Mouse (Mus musculus) stomach, embryonic 14.5 days (tissue): ENCODE data around the gene Gm45194. TPM values are rescaled to one million over a fixed set of nuclear protein-coding genes. Genes with fewer than 3 reads are reported as not detected.

ENCODE experiments used
- ATAC-seq: fragments of 200-750 bp; cut with Nextera tagmentation; 2 replicates; pipeline ENCODE4 v1.8.0; 2017; ENCODE audit warnings: low read depth, moderate TSS enrichment; ENCODE audit not compliant: insufficient number of reproducible peaks, insufficient read depth, low FRiP score
- H3K27ac ChIP-seq: fragments of 300-500 bp; sonication (generic); 2 replicates; pipeline ENCODE4 v1.5.1; 2014; ENCODE audit warnings: mild to moderate bottlenecking, low read length, moderate library complexity, mixed read lengths
- H3K27me3 ChIP-seq: fragments of 300-500 bp; sonication (generic); 2 replicates; pipeline ENCODE4 v1.6.1; 2014; ENCODE audit warnings: low read length, control low read depth, mixed read lengths; ENCODE audit not compliant: control insufficient read depth, insufficient read depth
- H3K36me3 ChIP-seq: fragments of 300-500 bp; sonication (generic); 2 replicates; pipeline ENCODE4 v1.6.1; 2014; ENCODE audit warnings: mild to moderate bottlenecking, control low read depth, low read length, moderate library complexity, mixed read lengths; ENCODE audit not compliant: control insufficient read depth, insufficient read depth
- H3K4me1 ChIP-seq: fragments of 300-500 bp; sonication (generic); 2 replicates; pipeline ENCODE4 v1.6.1; 2014; ENCODE audit warnings: low read length, control low read depth, mixed read lengths; ENCODE audit not compliant: control insufficient read depth, insufficient read depth
- H3K4me2 ChIP-seq: fragments of 300-500 bp; sonication (generic); replicated peaks from 2 replicates; pipeline ENCODE4 v1.6.1; 2014; ENCODE audit warnings: low read depth, low read length, control low read depth
- H3K4me3 ChIP-seq: fragments of 300-500 bp; sonication (generic); 2 replicates; pipeline ENCODE4 v1.5.1; 2014; ENCODE audit warnings: low read depth, low read length, control low read depth
- H3K9ac ChIP-seq: fragments of 300-500 bp; sonication (generic); replicated peaks from 2 replicates; pipeline ENCODE4 v1.6.1; 2014; ENCODE audit warnings: low read depth, mild to moderate bottlenecking, control low read depth, low read length, moderate library complexity, mixed read lengths
- H3K9me3 ChIP-seq: fragments of 300-500 bp; sonication (generic); 2 replicates; pipeline ENCODE4 v1.6.1; 2016; ENCODE audit warnings: low read depth, low read length, control low read depth; ENCODE audit not compliant: control insufficient read depth
- WGBS: fragments of 180-500 bp; shearing (Covaris S2); extraction: QIAGEN DNeasy Blood & Tissue Kit; methylation state at CpG from one replicate; pipeline ENCODE4 v1.1.7; 2014; 5-methylcytosine and 5-hydroxymethylcytosine counted together
- polyA plus RNA-seq: library from polyadenylated mRNA; unstranded; fragments of >200 nt; fragmentation: Nextera tagmentation; extraction: Ambion mirVana; gene quantifications from 2 replicates; pipeline ENCODE4 v1.2.1, GENCODE M21; 2014

Gm45194 gene
- polyA plus RNA-seq, 1 experiment from 2014 or later, result 0.67 TPM

DNA sequence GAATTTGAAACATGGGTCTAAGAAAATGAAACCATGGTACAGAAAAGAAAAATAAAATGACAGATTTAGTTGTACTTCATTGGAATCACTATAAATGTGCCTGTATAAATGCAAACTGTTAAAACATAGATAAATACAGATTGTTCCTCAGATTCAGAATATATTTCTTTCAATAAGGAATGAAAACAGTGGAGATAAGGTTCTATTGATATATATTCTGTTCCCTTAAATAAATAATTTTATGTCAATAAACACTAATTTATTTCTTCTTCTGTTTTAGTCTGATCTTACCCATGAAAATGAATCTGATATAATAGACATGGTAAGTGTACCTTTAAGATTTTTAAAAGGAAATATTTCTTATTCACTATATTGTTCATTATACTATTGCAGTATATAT is 119.5 kb downstream of the Gm45194 start, which contains the start of gene Tex16:
TSS of gene Tex16 (plus strand) at position 301 of the 400 bp plus-strand sequence.
- ATAC-seq, result no peak

DNA sequence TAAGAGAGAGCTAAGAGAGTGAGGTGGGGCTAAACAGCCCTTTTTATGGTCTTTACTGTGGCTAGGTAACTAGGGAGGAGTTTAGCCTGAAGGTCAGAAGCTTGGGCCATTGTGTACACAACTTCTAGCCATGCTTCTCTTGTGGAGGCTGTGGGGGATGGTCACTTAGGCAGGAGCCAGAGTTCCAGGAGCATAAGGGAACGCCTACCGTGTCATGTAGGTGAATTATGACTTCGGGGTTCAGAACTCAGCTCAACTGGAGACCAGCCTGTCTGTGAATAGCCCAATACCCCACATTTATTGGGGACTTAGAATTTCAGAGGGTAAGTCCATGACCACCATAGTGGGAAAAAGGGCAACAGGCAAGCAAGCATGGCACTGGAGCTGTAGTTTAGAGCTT is 347.6 kb downstream of the Gm45194 start, which contains the start of gene 4933403O08Rik:
TSS of gene 4933403O08Rik (plus strand) at position 301 of the 400 bp plus-strand sequence.
- H3K4me2 ChIP-seq, result no peak within 1 kb of the TSS
- no peaks in the 10 kb centered on the region for H3K4me1 ChIP-seq
- no peaks in the 10 kb centered on the region for H3K36me3 ChIP-seq
- no peak within 1 kb of the TSS for H3K4me3 ChIP-seq
- no peak for ATAC-seq
- H3K27me3 ChIP-seq, result no peaks in the 10 kb centered on the region
- H3K9me3 ChIP-seq, result no peaks in the 10 kb centered on the region
- H3K9ac ChIP-seq, result no peak within 1 kb of the TSS
- H3K27ac ChIP-seq, result no peak within 1 kb of the TSS
- 89% methylated on average over 3 of the region's 3 CpGs for WGBS

More for the DNA sequence above, 119.5 kb downstream of the Gm45194 start, which contains the start of gene Tex16:
- H3K4me3 ChIP-seq, result no peak within 1 kb of the TSS
- H3K4me2 ChIP-seq, result no peak within 1 kb of the TSS
- H3K4me1 ChIP-seq, result no peaks in the 10 kb centered on the region
- H3K27ac ChIP-seq, result no peak within 1 kb of the TSS
- no peaks in the 10 kb centered on the region for H3K27me3 ChIP-seq
- H3K36me3 ChIP-seq, result no peaks in the 10 kb centered on the region
- H3K9me3 ChIP-seq, result no peaks in the 10 kb centered on the region
- H3K9ac ChIP-seq, result no peak within 1 kb of the TSS

DNA sequence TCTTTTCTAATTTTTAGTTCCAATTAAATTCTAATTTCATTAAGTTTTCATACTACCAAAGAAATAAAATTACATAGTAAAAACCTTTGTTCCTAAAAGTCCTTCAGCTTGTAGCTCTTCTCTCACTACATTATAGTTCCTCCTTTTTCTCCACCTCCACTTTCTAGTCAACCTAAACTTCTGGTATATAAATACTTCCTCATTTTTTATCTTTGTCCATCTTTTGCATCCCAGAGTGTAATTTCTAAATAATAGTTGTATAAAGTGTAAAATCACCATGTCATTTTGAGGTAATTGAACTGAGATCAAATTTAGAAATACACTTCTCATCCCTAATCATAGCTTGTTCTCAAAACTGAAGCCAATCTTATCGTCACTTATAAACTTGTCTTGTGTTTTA is 351.7 kb downstream of the Gm45194 start:
- Histone ChIP-seq H3K9me3 (no peaks in the 10 kb centered on the region), H3K4me1 (no peaks in the 10 kb centered on the region), H3K4me2 (no peak overlapping the region), H3K27ac (no peak overlapping the region), H3K36me3 (no peaks in the 10 kb centered on the region), H3K9ac (no peak overlapping the region), H3K4me3 (no peak overlapping the region), H3K27me3 (no peaks in the 10 kb centered on the region)
- no peak for ATAC-seq
- 86% methylated on average over 1 of the region's 1 CpGs for WGBS

DNA sequence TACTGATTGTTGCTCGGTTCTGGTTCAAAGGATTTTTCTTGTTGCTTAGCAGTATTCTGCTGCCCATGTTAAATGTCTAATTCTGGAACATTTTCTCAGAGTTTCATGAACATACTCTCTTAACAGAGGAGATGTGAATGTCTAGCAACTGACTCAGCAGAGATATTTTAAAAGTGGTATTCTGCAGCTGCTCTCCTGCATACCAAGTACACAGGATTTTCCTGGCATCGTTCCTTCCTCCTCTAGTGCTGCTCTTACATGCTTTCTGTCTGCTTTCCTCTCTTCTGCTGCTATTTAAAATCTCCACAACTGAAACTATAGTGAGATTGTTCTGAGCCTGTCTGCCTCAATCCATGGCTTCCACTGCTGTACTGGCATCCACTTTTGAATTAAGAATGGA is 364.3 kb downstream of the Gm45194 start:
- whole genome bisulfite sequencing, result 62% methylated on average over 2 of the region's 2 CpGs
- no peak overlapping the region for H3K9ac ChIP-seq
- no peak for ATAC-seq

DNA sequence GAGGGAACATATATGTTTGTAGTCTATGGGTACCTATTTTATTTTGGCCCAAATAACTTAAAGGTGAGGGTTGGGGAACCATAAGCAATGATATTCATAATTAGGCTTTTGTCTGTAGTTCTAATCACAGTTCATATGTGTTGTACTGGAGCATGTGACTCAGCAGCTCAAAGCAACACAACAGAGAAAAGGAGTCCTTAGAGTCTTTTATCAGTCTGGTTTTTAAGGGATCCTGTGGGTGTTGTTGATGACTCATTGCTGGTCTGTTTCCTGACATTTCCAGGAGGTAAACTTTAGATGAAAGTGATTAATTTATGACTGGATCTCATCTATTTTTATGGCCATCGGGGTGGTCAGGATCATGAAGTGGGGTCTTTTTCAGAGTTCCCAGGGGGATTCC is 382.4 kb downstream of the Gm45194 start:
- no peak overlapping the region for H3K9ac ChIP-seq
- ATAC-seq, result no peak
- H3K27ac ChIP-seq, result no peak overlapping the region
- no peak overlapping the region for H3K4me3 ChIP-seq
- no peaks in the 10 kb centered on the region for H3K4me1 ChIP-seq
- no peaks in the 10 kb centered on the region for H3K36me3 ChIP-seq
- no peaks in the 10 kb centered on the region for H3K9me3 ChIP-seq
- no peak overlapping the region for H3K4me2 ChIP-seq
- no peaks in the 10 kb centered on the region for H3K27me3 ChIP-seq
- 77% methylated on average over 1 of the region's 1 CpGs for WGBS

More for the DNA sequence above, 364.3 kb downstream of the Gm45194 start:
- Histone ChIP-seq H3K9me3 (no peaks in the 10 kb centered on the region), H3K4me2 (no peak overlapping the region), H3K4me1 (no peaks in the 10 kb centered on the region), H3K4me3 (no peak overlapping the region), H3K27ac (no peak overlapping the region), H3K27me3 (no peaks in the 10 kb centered on the region), H3K36me3 (no peaks in the 10 kb centered on the region)

Other genes with a start within 250 kb of the Gm45194 start
- gene Hdx, start 194.3 kb upstream of the Gm45194 start, polyA plus RNA-seq, result 1.2 and 1.3 TPM in 2 replicates
- 0.14 and 0.64 TPM in 2 replicates for gene Tex16, start 119.6 kb downstream of the Gm45194 start, polyA plus RNA-seq